Mouse (Mus musculus): Measurements from ENCODE around the gene Nelfb.

DNA sequence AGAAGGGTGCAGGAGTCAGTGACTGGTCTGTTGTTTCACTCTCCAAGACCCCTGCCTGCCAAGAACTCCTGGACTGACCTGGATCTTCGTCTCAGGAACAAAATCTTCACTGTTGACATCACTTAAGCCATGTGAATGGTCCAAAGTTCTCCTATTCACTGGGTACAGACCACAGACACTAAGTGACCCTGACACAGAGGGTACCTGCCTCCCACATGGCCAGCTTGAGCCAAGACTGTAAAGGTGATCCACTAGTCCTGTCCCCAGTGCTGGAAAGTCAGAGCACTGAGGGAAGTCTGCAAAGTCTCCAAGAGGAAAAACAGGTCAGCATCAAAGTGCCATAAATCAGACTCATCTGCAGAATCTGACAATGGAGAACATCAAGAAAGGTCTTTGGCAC lies 3.7 kb downstream of the Nelfb start:
- TF ChIP-seq CTCF (conservative IDR thresholded peaks at IDR 0.05; ENCODE audit: insufficient read depth, insufficient read length, low read depth, low read length) (no peak), POLR2A (IDR thresholded peaks at IDR 0.05; ENCODE audit: low read depth, low read length) (no peak)

Data from kidney, adult 2 months (tissue).